Mouse (Mus musculus): ENCODE data around the gene Dmrtb1.

- no peak for TF ChIP-seq CTCF (IDR thresholded peaks at IDR 0.05; ENCODE audit: low read depth)
- no peak for TF ChIP-seq EP300 (IDR thresholded peaks at IDR 0.05; ENCODE audit: low read depth)
These were observed 33.0 kb downstream of the Dmrtb1 start for GRCm38 (mm10) chr4:107651021-107651496.

All from liver, postnatal 0 days (tissue).